Mouse (Mus musculus): ENCODE results near the gene Ptpn18.
"Not testable (repeated sequence)": the region's sequence is repeated elsewhere in the genome, so short reads cannot be mapped to it uniquely, and the experiment has no call there.

The Ptpn18 gene

GRCm38 (mm10) chr1:34516595-34516994 lies 57.0 kb downstream of the Ptpn18 start:
- no peak for DNase-seq (ENCODE audit: low spot score in 2 of 2)

- not testable (repeated sequence) for DNase-seq (ENCODE audit: low spot score in 2 of 2)
These were observed 57.7 kb downstream of the Ptpn18 start for GRCm38 (mm10) chr1:34517297-34517696.

GRCm38 (mm10) chr1:34517797-34518196 lies 58.2 kb downstream of the Ptpn18 start:
- DNase-seq (ENCODE audit: low spot score in 2 of 2), result not testable (repeated sequence)

- DNase-seq (ENCODE audit: low spot score in 2 of 2), result no peak
These were observed 58.7 kb downstream of the Ptpn18 start for GRCm38 (mm10) chr1:34518259-34518658.

- no peak for DNase-seq (ENCODE audit: low spot score in 2 of 2)
These were observed 62.8 kb downstream of the Ptpn18 start for GRCm38 (mm10) chr1:34522205-34522849.

- DNase-seq (ENCODE audit: low spot score in 2 of 2), result no peak
These were observed 63.3 kb downstream of the Ptpn18 start for GRCm38 (mm10) chr1:34522850-34523244.

GRCm38 (mm10) chr1:34523647-34524046 lies 64.1 kb downstream of the Ptpn18 start:
- no peak for DNase-seq (ENCODE audit: low spot score in 2 of 2)

All from left cerebral cortex, adult 9 months (tissue).